Mouse (Mus musculus) G1E (cell line): ENCODE results near the gene Tob1.

ENCODE experiments used
- CTCF ChIP-seq: IDR thresholded peaks from 2 replicates; pipeline ENCODE4 v1.5.1; 2012; ENCODE audit warnings: low read depth, low read length, inconsistent platforms, mixed read lengths
- GATA1 ChIP-seq: IDR thresholded peaks from 2 replicates; pipeline ENCODE4 v1.6.1; 2012; ENCODE audit warnings: borderline replicate concordance, low read length, inconsistent platforms, mixed read lengths
- POLR2AphosphoS5 ChIP-seq: IDR thresholded peaks from 2 replicates; pipeline ENCODE4 v1.6.1; 2012; ENCODE audit warnings: low read depth, low read length, inconsistent platforms; ENCODE audit not compliant: insufficient replicate concordance

- TF ChIP-seq GATA1 (no peak), CTCF (no peak), POLR2AphosphoS5 (no peak)
Observed at GRCm38 (mm10) chr11:94180194-94180593, 31.1 kb upstream of the Tob1 start.
